Mouse (Mus musculus) liver, postnatal 0 days (tissue): ENCODE measurements around the gene C1rl. TPM values are rescaled to one million over a fixed set of nuclear protein-coding genes. Genes with fewer than 3 reads are reported as not detected.
"Not testable (repeated sequence)": the region's sequence is repeated elsewhere in the genome, so short reads cannot be mapped to it uniquely, and the experiment has no call there.

Experiments
- ATAC-seq: fragments of 200-750 bp; cut with Nextera tagmentation; 2 replicates; pipeline ENCODE4 v1.8.0; 2017; ENCODE audit warnings: mild to moderate bottlenecking, moderate library complexity
- DNase-seq: peaks from one replicate; pipeline ENCODE4 v3.0.0-alpha.2; 2016
- H3K27ac ChIP-seq: fragments of 300-500 bp; sonication (generic); 2 replicates; pipeline ENCODE4 v1.5.1; 2014; ENCODE audit warnings: antibody characterized with exemption, moderate library complexity, mild to moderate bottlenecking, low read depth
- H3K27me3 ChIP-seq: fragments of 300-500 bp; sonication (generic); 2 replicates; pipeline ENCODE4 v1.6.1; 2014; ENCODE audit warnings: low read length, control low read depth, mixed read lengths; ENCODE audit not compliant: insufficient read depth
- H3K36me3 ChIP-seq: fragments of 300-500 bp; sonication (generic); replicated peaks from 2 replicates; pipeline ENCODE4 v1.6.1; 2014; ENCODE audit warnings: mild to moderate bottlenecking, control low read depth, low read length, moderate library complexity, mixed read lengths; ENCODE audit not compliant: insufficient read depth
- H3K4me1 ChIP-seq: fragments of 300-500 bp; sonication (generic); 2 replicates; pipeline ENCODE4 v1.6.1; 2014; ENCODE audit warnings: antibody characterized with exemption, mild to moderate bottlenecking, control low read depth; ENCODE audit not compliant: insufficient read depth
- H3K4me2 ChIP-seq: fragments of 300-500 bp; sonication (generic); 2 replicates; pipeline ENCODE4 v1.6.1; 2014; ENCODE audit warnings: low read depth, mild to moderate bottlenecking, low read length, moderate library complexity, mixed read lengths
- H3K4me3 ChIP-seq: fragments of 300-500 bp; sonication (generic); 2 replicates; pipeline ENCODE4 v1.5.1; 2014; ENCODE audit warnings: low read depth, low read length
- H3K9ac ChIP-seq: fragments of 300-500 bp; sonication (generic); replicated peaks from 2 replicates; pipeline ENCODE4 v1.6.1; 2014; ENCODE audit warnings: mild to moderate bottlenecking, moderate library complexity
- H3K9me3 ChIP-seq: fragments of 300-500 bp; sonication (generic); 2 replicates; pipeline ENCODE4 v1.6.1; 2016; ENCODE audit warnings: mild to moderate bottlenecking, control low read depth, low read length, mixed read lengths
- CTCF ChIP-seq: sonication (generic); IDR thresholded peaks from 2 replicates; pipeline ENCODE4 v1.5.1; 2016; ENCODE audit warnings: antibody characterized with exemption, low read depth
- EP300 ChIP-seq: IDR thresholded peaks from 2 replicates; pipeline ENCODE4 v1.6.1; 2016; ENCODE audit warnings: antibody characterized with exemption, low read depth, mild to moderate bottlenecking
- WGBS: fragments of 180-500 bp; shearing (Covaris S2); extraction: QIAGEN DNeasy Blood & Tissue Kit; methylation state at CpG from one replicate; pipeline ENCODE4 v1.1.7; 2014; ENCODE audit not compliant: insufficient replicate concordance; 5-methylcytosine and 5-hydroxymethylcytosine counted together
- polyA plus RNA-seq: library from polyadenylated mRNA; unstranded; fragments of >200 nt; fragmentation: Nextera tagmentation; extraction: Ambion mirVana; gene quantifications from 2 replicates; pipeline ENCODE4 v1.2.1, GENCODE M21; 2015

Gene C1rl
- polyA plus RNA-seq, 1 experiment from 2014 or later = 36.2 TPM

GRCm38 (mm10) chr6:124481571-124481970 lies 11.3 kb upstream of the C1rl start:
- no peak overlapping the region for H3K4me3 ChIP-seq
- peak overlapping the region; percentile 15; the same call in 1 of the 2 replicates for H3K4me2 ChIP-seq
- peak; percentile 84 for ATAC-seq
- no peak overlapping the region for H3K9ac ChIP-seq
- H3K9me3 ChIP-seq = no peaks in the 10 kb centered on the region
- peak; percentile 86 for DNase-seq
- H3K36me3 ChIP-seq = no peaks in the 10 kb centered on the region
- peak overlapping the region; percentile 79 for H3K27ac ChIP-seq
- no peaks in the 10 kb centered on the region for H3K27me3 ChIP-seq
- TF ChIP-seq EP300 (no peak; the same call in 1 of the 2 replicates), CTCF (peak; percentile 76)
- WGBS = 29% methylated on average over 6 of the region's 6 CpGs
- peaks cover 29% of the 10 kb centered on the region for H3K4me1 ChIP-seq

- not testable (repeated sequence) for DNase-seq, H3K27me3 ChIP-seq, H3K27ac ChIP-seq, ATAC-seq, H3K9me3 ChIP-seq, H3K4me3 ChIP-seq, H3K4me2 ChIP-seq, H3K36me3 ChIP-seq, H3K9ac ChIP-seq
- WGBS = 77% methylated on average over 3 of the region's 3 CpGs
- peaks cover 13% of the 10 kb centered on the region for H3K4me1 ChIP-seq
These were observed 9.1 kb upstream of the C1rl start for GRCm38 (mm10) chr6:124483831-124484230.

- Histone ChIP-seq H3K9ac (no peak overlapping the region), H3K36me3 (no peaks in the 10 kb centered on the region), H3K9me3 (no peaks in the 10 kb centered on the region), H3K4me1 (peaks cover 3% of the 10 kb centered on the region), H3K27me3 (no peaks in the 10 kb centered on the region), H3K4me3 (no peak overlapping the region), H3K27ac (no peak overlapping the region), H3K4me2 (no peak overlapping the region)
- no peak for ATAC-seq
- WGBS = 79% methylated on average over 7 of the region's 7 CpGs
- DNase-seq = no peak
- TF ChIP-seq CTCF = no peak
- TF ChIP-seq EP300 = no peak
These were observed 8.1 kb upstream of the C1rl start for GRCm38 (mm10) chr6:124484851-124485250.

- 54% methylated on average over 21 of the region's 21 CpGs for WGBS
- Histone ChIP-seq H3K9me3 (no peaks in the 10 kb centered on the region), H3K27me3 (no peaks in the 10 kb centered on the region), H3K9ac (no peak overlapping the region), H3K4me3 (no peak overlapping the region), H3K4me1 (peaks cover 3% of the 10 kb centered on the region), H3K36me3 (no peaks in the 10 kb centered on the region), H3K27ac (no peak overlapping the region), H3K4me2 (no peak overlapping the region)
- DNase-seq = no peak
- TF ChIP-seq EP300 (no peak), CTCF (no peak)
- no peak for ATAC-seq
These were observed 7.3 kb upstream of the C1rl start for GRCm38 (mm10) chr6:124485414-124486144.

- H3K4me3 ChIP-seq = no peak overlapping the region
- TF ChIP-seq EP300 = no peak
- TF ChIP-seq CTCF = no peak
- ATAC-seq (no peak), DNase-seq (no peak)
- H3K9ac ChIP-seq = no peak overlapping the region
- H3K9me3 ChIP-seq = no peaks in the 10 kb centered on the region
- no peaks in the 10 kb centered on the region for H3K27me3 ChIP-seq
- H3K27ac ChIP-seq = no peak overlapping the region
- WGBS = 33% methylated on average over 2 of the region's 2 CpGs
- no peak overlapping the region for H3K4me2 ChIP-seq
- H3K4me1 ChIP-seq = peaks cover 9% of the 10 kb centered on the region
- no peaks in the 10 kb centered on the region for H3K36me3 ChIP-seq
These were observed 5.4 kb upstream of the C1rl start for GRCm38 (mm10) chr6:124487509-124487908.

GRCm38 (mm10) chr6:124488952-124489351 lies 4.0 kb upstream of the C1rl start:
- no peak overlapping the region for H3K4me2 ChIP-seq
- H3K36me3 ChIP-seq = no peaks in the 10 kb centered on the region
- no peak overlapping the region for H3K27ac ChIP-seq
- H3K4me1 ChIP-seq = peaks cover 19% of the 10 kb centered on the region
- no peak overlapping the region for H3K9ac ChIP-seq
- no peak for ATAC-seq
- no peak for TF ChIP-seq CTCF
- no peak for TF ChIP-seq EP300
- no peaks in the 10 kb centered on the region for H3K27me3 ChIP-seq
- 88% methylated on average over 4 of the region's 4 CpGs for WGBS
- no peak for DNase-seq
- no peak overlapping the region for H3K4me3 ChIP-seq
- H3K9me3 ChIP-seq = no peaks in the 10 kb centered on the region

- H3K36me3 ChIP-seq = no peaks in the 10 kb centered on the region
- no peaks in the 10 kb centered on the region for H3K27me3 ChIP-seq
- H3K4me2 ChIP-seq = no peak overlapping the region
- no peaks in the 10 kb centered on the region for H3K9me3 ChIP-seq
- H3K9ac ChIP-seq = no peak overlapping the region
- no peak overlapping the region for H3K4me3 ChIP-seq
- peaks cover 20% of the 10 kb centered on the region for H3K4me1 ChIP-seq
- no peak for DNase-seq
- no peak for TF ChIP-seq CTCF
- H3K27ac ChIP-seq = no peak overlapping the region
- ATAC-seq = no peak
- 64% methylated on average over 6 of the region's 6 CpGs for WGBS
These were observed 1.5 kb upstream of the C1rl start for GRCm38 (mm10) chr6:124491427-124491826.
